Mouse (Mus musculus) liver, postnatal 0 days (tissue): ENCODE data around the gene Grid2.

Experiments used
- CTCF ChIP-seq: sonication (generic); IDR thresholded peaks from 2 replicates; pipeline ENCODE4 v1.5.1; 2016; ENCODE audit warnings: antibody characterized with exemption, low read depth
- EP300 ChIP-seq: IDR thresholded peaks from 2 replicates; pipeline ENCODE4 v1.6.1; 2016; ENCODE audit warnings: antibody characterized with exemption, low read depth, mild to moderate bottlenecking

DNA sequence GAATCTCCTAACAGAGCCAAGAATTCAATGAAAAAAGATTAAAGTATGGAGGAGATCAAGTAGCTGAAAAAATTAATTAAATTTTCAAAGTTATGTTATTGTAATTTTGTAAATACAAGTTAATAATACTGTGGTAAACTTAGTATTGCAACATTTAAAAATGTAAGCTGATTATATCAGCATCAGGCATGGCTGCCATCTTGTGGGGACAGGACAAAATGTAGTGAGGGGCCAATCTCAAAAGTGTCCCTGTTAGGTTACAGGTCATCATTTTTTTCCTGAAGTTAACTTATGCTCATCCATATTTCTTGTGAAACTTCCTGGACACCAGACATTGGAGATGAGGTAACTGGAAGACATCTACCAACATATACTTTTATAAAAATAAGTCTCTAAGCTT lies 4.9 kb upstream of the Grid2 start:
- no peak for TF ChIP-seq CTCF
- no peak for TF ChIP-seq EP300
